Mouse (Mus musculus) midbrain, embryonic 11.5 days (tissue): ENCODE data around the gene Ly6g6c. TPM values are rescaled to one million over a fixed set of nuclear protein-coding genes. Genes with fewer than 3 reads are reported as not detected.
A peak's percentile ranks its signal among the peaks of the same experiment; 100 is the strongest.

Experiments
- ATAC-seq: fragments of 200-750 bp; cut with Nextera tagmentation; 2 replicates; pipeline ENCODE4 v1.8.0; 2017; ENCODE audit warnings: moderate TSS enrichment, moderate library complexity; ENCODE audit not compliant: low FRiP score
- DNase-seq: peaks from one replicate; pipeline ENCODE4 v3.0.0; 2015; ENCODE audit warnings: low spot score; ENCODE audit errors: missing footprints
- H3K27ac ChIP-seq: fragments of 300-500 bp; sonication (generic); 2 replicates; pipeline ENCODE4 v1.5.1; 2014; ENCODE audit warnings: low read depth, low read length
- H3K27me3 ChIP-seq: fragments of 300-500 bp; sonication (generic); 2 replicates; pipeline ENCODE4 v1.6.1; 2014; ENCODE audit warnings: mild to moderate bottlenecking, low read length, moderate library complexity, mixed read lengths; ENCODE audit not compliant: control insufficient read depth, insufficient read depth
- H3K36me3 ChIP-seq: fragments of 300-500 bp; sonication (generic); 2 replicates; pipeline ENCODE4 v1.6.1; 2014; ENCODE audit warnings: mild to moderate bottlenecking, low read length, moderate library complexity, mixed read lengths; ENCODE audit not compliant: control insufficient read depth, insufficient read depth
- H3K4me1 ChIP-seq: fragments of 300-500 bp; sonication (generic); 2 replicates; pipeline ENCODE4 v1.6.1; 2014; ENCODE audit warnings: low read length; ENCODE audit not compliant: control insufficient read depth, insufficient read depth
- H3K4me2 ChIP-seq: fragments of 300-500 bp; sonication (generic); 2 replicates; pipeline ENCODE4 v1.6.1; 2014; ENCODE audit warnings: mild to moderate bottlenecking, moderate library complexity
- H3K4me3 ChIP-seq: fragments of 300-500 bp; sonication (generic); 2 replicates; pipeline ENCODE4 v1.5.1; 2014; ENCODE audit warnings: low read depth, low read length
- H3K9ac ChIP-seq: fragments of 300-500 bp; sonication (generic); 2 replicates; pipeline ENCODE4 v1.6.1; 2014; ENCODE audit warnings: low read length
- H3K9me3 ChIP-seq: fragments of 300-500 bp; sonication (generic); 2 replicates; pipeline ENCODE4 v1.6.1; 2016; ENCODE audit warnings: low read length; ENCODE audit not compliant: control insufficient read depth
- WGBS: fragments of 180-500 bp; shearing (Covaris S2); extraction: QIAGEN DNeasy Blood & Tissue Kit; methylation state at CpG from one replicate; pipeline ENCODE4 v1.1.7; 2014; 5-methylcytosine and 5-hydroxymethylcytosine counted together
- polyA plus RNA-seq: library from polyadenylated mRNA; unstranded; fragments of >200 nt; fragmentation: Nextera tagmentation; extraction: Ambion mirVana; gene quantifications from 2 replicates; pipeline ENCODE4 v1.2.1, GENCODE M21; 2014

Gene Ly6g6c
- polyA plus RNA-seq: not detected in 2 replicates

GRCm38 (mm10) chr17:35064951-35065947, at the start of gene Ly6g6c:
Ly6g6c (plus strand) TSS chr17:35065388.
- H3K4me3 ChIP-seq: peak within 1 kb of the TSS; percentile 7
- DNase-seq: peak; percentile 95
- H3K36me3 ChIP-seq: peaks cover 8% of the 10 kb centered on the region; the same call in 1 of the 2 replicates
- no peak within 1 kb of the TSS for H3K27ac ChIP-seq
- peaks cover 11% of the 10 kb centered on the region for H3K27me3 ChIP-seq
- no peaks in the 10 kb centered on the region for H3K9me3 ChIP-seq
- H3K4me2 ChIP-seq: peak within 1 kb of the TSS; percentile 40
- peak within 1 kb of the TSS; percentile 56 for H3K9ac ChIP-seq
- 1% methylated on average over 48 of the region's 48 CpGs for WGBS
- H3K4me1 ChIP-seq: peaks cover 20% of the 10 kb centered on the region
- ATAC-seq: peak; percentile 22; the same call in 1 of the 2 replicates

GRCm38 (mm10) chr17:35016376-35016775, 48.8 kb upstream of the Ly6g6c start, which contains the start of gene Vwa7:
Vwa7 (plus strand) TSS chr17:35016579.
- Histone ChIP-seq H3K9ac (no peak within 1 kb of the TSS), H3K4me2 (no peak within 1 kb of the TSS), H3K4me3 (no peak within 1 kb of the TSS), H3K36me3 (peaks cover 36% of the 10 kb centered on the region), H3K27ac (no peak within 1 kb of the TSS), H3K9me3 (no peaks in the 10 kb centered on the region), H3K4me1 (peaks cover 1% of the 10 kb centered on the region), H3K27me3 (no peaks in the 10 kb centered on the region)
- ATAC-seq (no peak; the same call in 1 of the 2 replicates), DNase-seq (no peak)
- whole genome bisulfite sequencing: 85% methylated on average over 12 of the region's 12 CpGs

- DNase-seq (no peak), ATAC-seq (no peak)
- no peak overlapping the region for H3K9ac ChIP-seq
- no peaks in the 10 kb centered on the region for H3K9me3 ChIP-seq
- H3K36me3 ChIP-seq: peaks cover 31% of the 10 kb centered on the region
- no peak overlapping the region for H3K4me3 ChIP-seq
- H3K27ac ChIP-seq: no peak overlapping the region
- no peak overlapping the region for H3K4me2 ChIP-seq
- no peaks in the 10 kb centered on the region for H3K27me3 ChIP-seq
- WGBS: 85% methylated on average over 10 of the region's 10 CpGs
- peaks cover 6% of the 10 kb centered on the region for H3K4me1 ChIP-seq
These were observed 48.1 kb upstream of the Ly6g6c start for GRCm38 (mm10) chr17:35016791-35017705.

GRCm38 (mm10) chr17:35017706-35018030, 47.5 kb upstream of the Ly6g6c start:
- Histone ChIP-seq H3K9me3 (no peaks in the 10 kb centered on the region), H3K36me3 (peaks cover 27% of the 10 kb centered on the region)
- no peak for ATAC-seq

GRCm38 (mm10) chr17:35018171-35018570, 47.0 kb upstream of the Ly6g6c start:
- peaks cover 23% of the 10 kb centered on the region for H3K36me3 ChIP-seq
- H3K4me3 ChIP-seq: no peak overlapping the region

More at GRCm38 (mm10) chr17:35017706-35018030, 47.5 kb upstream of the Ly6g6c start:
- WGBS: 73% methylated on average over 14 of the region's 14 CpGs
- Histone ChIP-seq H3K27ac (no peak overlapping the region), H3K4me1 (peaks cover 6% of the 10 kb centered on the region), H3K4me3 (no peak overlapping the region), H3K27me3 (no peaks in the 10 kb centered on the region), H3K4me2 (no peak overlapping the region), H3K9ac (no peak overlapping the region)
- no peak for DNase-seq

GRCm38 (mm10) chr17:35019894-35020293, 45.3 kb upstream of the Ly6g6c start:
- Histone ChIP-seq H3K4me3 (no peak overlapping the region), H3K27ac (no peak overlapping the region), H3K4me1 (peaks cover 6% of the 10 kb centered on the region), H3K9ac (no peak overlapping the region), H3K4me2 (no peak overlapping the region), H3K36me3 (peaks cover 5% of the 10 kb centered on the region), H3K27me3 (no peaks in the 10 kb centered on the region), H3K9me3 (no peaks in the 10 kb centered on the region)
- WGBS: 84% methylated on average over 11 of the region's 11 CpGs
- DNase-seq (no peak), ATAC-seq (no peak)

More at GRCm38 (mm10) chr17:35018171-35018570, 47.0 kb upstream of the Ly6g6c start:
- H3K4me1 ChIP-seq: peaks cover 6% of the 10 kb centered on the region
- H3K27me3 ChIP-seq: no peaks in the 10 kb centered on the region
- H3K4me2 ChIP-seq: no peak overlapping the region
- 73% methylated on average over 3 of the region's 3 CpGs for WGBS
- no peak overlapping the region for H3K27ac ChIP-seq
- no peak for DNase-seq
- H3K9me3 ChIP-seq: no peaks in the 10 kb centered on the region
- no peak overlapping the region for H3K9ac ChIP-seq
- ATAC-seq: no peak

- 82% methylated on average over 8 of the region's 8 CpGs for WGBS
- DNase-seq: no peak
- no peak overlapping the region for H3K4me3 ChIP-seq
- no peak overlapping the region for H3K27ac ChIP-seq
- H3K4me2 ChIP-seq: no peak overlapping the region
- H3K36me3 ChIP-seq: peaks cover 3% of the 10 kb centered on the region
- no peaks in the 10 kb centered on the region for H3K9me3 ChIP-seq
- no peak for ATAC-seq
- no peaks in the 10 kb centered on the region for H3K27me3 ChIP-seq
- H3K9ac ChIP-seq: no peak overlapping the region
- peaks cover 6% of the 10 kb centered on the region for H3K4me1 ChIP-seq
These were observed 44.6 kb upstream of the Ly6g6c start for GRCm38 (mm10) chr17:35020551-35020950.

- ATAC-seq (peak; percentile 85), DNase-seq (peak; percentile 100)
- no peaks in the 10 kb centered on the region for H3K9me3 ChIP-seq
- peak overlapping the region; percentile 6; the same call in 1 of the 2 replicates for H3K9ac ChIP-seq
- no peak overlapping the region; the same call in 1 of the 2 replicates for H3K4me3 ChIP-seq
- peak overlapping the region; percentile 30 for H3K4me2 ChIP-seq
- peaks cover 6% of the 10 kb centered on the region for H3K4me1 ChIP-seq
- WGBS: 4% methylated on average over 16 of the region's 17 CpGs
- no peaks in the 10 kb centered on the region for H3K36me3 ChIP-seq
- H3K27ac ChIP-seq: no peak overlapping the region; the same call in 1 of the 2 replicates
- no peaks in the 10 kb centered on the region for H3K27me3 ChIP-seq
These were observed 43.9 kb upstream of the Ly6g6c start for GRCm38 (mm10) chr17:35021163-35021808.
